Mouse (Mus musculus) T-helper 17 cell (primary cell): ENCODE data around the gene Aif1l.

Source experiments
- in situ Hi-C, 2 experiments: fragments of 300-600 bp; cut with MboI, MseI; formaldehyde crosslinking; loops; 1 replicate in 1 of 2; 2 replicates in 1 of 2; pipeline ENCODE4 v1.15.1; 2025; ENCODE audit warnings: high pct_unique_total_duplicates in 2 of 2

Aif1l gene

DNA sequence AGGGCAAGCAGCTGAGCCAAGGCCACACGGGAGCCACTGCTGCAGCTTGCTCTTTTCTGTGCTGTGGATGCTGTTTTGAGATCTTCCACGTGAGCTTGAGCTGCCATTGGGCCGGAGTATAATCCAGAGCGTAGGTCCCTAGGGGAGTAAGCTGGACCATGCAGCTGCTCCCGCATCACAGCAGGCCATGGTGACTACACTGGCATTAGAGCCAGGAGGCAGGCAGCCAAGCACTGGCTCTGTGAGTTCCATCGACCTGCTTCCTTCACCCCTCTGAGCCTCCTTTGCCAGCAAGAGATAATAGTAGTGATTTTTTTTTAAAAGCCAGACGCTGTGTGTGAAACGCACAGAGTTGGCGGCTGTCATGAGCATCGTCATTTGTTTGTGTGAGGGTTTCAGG lies 2.3 kb downstream of the Aif1l start:
- in situ Hi-C loops = loop anchor here (5.0 kb wide), 2 partner anchors 85 to 180 kb away; no protein-coding TSS in a partner anchor

DNA sequence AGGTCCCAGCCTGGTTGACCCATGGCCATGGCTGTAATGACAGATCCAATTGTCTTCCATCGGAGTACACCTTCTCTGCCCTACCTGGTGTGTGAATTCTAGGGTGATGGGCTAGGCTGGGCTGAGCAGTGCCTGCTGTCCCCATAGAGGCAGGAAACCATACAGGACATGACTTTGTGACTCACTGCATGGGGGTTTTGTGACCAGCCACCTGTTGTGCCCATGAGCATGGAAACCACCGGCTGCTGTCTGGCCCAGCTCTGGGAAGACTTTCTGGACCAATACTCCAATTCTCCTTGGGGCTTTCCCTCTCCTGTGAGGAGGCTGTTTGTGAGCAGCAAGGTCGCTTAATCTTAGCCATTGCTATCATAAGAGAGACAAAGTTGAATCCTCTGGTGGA lies 2.8 kb downstream of the Aif1l start:
- in situ Hi-C loops = loop anchor here (5.0 kb wide), 2 partner anchors 85 to 180 kb away; no protein-coding TSS in a partner anchor

DNA sequence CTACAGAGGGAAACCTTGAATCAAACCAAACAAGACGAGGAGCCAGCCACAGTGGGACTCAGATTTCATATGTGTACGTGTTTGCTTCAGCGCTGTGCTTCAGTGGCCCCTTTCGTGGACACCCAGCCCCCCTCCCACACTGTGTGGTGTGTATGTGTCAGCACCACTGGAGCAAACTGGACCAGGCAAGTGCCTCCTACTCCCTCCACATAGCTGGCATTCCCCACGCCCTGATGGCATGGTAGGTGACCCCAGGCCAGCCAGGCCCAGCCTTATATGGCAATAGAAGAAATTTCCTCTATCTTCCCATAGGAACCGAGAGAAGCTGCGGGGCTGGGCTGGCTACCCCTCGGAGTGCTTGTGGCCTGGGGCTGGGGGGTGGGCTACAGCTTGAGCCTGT lies 3.7 kb downstream of the Aif1l start:
- in situ Hi-C loops = loop anchor here (5.0 kb wide), 2 partner anchors 86 to 179 kb away; no protein-coding TSS in a partner anchor

DNA sequence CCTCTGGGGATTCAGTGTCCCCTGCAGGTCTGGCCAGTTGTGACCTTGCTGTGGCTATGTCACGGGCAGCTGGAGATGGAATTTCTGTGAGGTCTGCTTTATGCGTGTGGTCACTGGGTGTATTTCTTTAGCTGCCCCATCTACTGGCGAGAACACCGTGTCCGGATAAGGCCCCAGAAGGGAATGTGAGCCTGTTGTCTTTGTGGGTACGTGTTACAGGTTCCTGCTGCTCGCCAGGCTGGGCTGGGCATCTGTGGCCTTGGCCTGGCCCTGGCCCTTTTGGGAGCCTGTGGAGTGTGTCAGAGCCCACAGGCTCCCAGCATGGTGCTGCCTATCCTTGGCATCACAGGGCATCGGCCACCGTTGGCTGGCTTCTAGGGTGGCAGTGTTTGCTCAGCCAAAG lies 4.8 kb downstream of the Aif1l start:
- in situ Hi-C loops = loop anchor here (5.0 kb wide), 2 partner anchors 87 to 178 kb away; no protein-coding TSS in a partner anchor

DNA sequence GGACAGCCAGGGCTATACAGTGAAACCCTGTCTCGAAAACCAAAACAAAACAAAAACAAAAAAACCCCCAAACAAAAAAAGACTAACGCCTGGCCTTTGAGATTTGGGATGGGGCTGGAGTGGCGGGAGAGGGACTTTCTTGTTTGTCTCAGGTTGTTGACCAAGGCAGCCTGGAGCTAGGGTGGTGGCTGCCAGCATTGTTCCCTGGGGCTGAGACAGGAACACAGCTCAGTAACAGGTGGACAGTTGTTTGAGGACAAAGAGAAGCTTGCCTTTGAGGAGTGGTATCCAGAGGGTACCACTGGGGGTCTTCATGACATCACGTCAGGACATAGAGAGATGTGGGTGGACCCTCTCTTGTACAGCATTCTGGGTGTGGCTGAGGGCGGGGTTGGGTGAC lies 5.7 kb downstream of the Aif1l start:
- in situ Hi-C loops = no loop called here

DNA sequence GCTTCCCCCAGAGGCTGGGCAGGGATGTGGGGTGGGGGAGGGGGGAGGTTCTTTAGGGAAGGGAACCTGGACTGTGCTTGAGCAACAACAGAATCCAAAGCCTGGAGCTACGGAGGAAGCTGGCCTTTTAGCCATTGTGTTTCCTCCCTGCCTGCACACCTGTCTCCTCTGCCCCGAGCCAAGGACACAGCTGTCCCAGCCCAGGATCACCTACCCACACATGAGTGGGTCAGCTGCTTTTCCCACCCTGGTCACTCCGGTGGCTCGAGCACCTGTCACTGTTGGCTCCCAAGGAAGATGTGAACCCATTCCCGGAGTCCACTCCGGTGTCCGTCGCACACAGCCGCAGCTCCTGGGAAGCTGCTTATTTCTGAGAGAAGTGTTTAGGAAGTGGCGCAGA lies 7.3 kb downstream of the Aif1l start:
- in situ Hi-C loops = no loop called here

DNA sequence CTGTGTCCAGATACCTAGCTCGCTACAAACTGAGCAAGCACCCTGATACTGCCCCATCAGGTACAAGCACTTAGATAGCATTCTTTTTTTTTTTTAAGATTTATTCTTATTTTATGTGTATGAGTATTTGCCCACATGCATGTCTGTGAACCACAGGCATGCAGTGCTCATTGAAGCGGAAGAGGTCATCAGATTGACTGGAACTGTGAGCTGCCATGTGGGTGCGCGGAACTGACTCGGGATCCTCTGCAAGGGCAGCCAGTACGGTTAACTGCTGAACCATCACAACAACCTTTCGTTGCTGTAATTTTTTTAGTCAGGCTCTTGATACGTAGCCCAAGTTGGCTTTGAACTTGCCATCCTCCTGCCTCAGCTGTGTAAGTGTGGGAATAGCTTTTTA lies 11.0 kb downstream of the Aif1l start:
- in situ Hi-C loops = no loop called here

DNA sequence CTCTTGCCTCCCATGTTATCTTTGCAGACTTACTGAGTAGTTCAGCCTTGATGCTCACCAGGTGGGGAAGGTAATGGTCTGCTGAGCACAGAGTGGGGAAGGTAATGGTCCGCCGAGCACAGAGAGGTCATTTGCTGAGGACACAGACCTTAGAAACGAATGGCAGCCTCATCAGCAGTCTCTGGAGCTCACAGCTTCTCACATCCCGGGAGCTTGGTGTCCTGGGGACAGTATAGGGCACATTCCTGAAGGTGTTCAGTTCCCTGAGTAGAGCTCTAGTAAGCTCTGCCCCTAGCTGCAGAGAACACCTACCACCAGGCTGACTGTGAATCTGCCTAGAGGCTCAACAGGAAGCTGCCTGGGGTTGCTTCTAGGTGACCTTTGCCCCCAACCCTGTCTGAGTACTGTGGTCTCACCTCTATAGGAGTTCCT lies 11.9 kb downstream of the Aif1l start:
- in situ Hi-C loops = no loop called here

DNA sequence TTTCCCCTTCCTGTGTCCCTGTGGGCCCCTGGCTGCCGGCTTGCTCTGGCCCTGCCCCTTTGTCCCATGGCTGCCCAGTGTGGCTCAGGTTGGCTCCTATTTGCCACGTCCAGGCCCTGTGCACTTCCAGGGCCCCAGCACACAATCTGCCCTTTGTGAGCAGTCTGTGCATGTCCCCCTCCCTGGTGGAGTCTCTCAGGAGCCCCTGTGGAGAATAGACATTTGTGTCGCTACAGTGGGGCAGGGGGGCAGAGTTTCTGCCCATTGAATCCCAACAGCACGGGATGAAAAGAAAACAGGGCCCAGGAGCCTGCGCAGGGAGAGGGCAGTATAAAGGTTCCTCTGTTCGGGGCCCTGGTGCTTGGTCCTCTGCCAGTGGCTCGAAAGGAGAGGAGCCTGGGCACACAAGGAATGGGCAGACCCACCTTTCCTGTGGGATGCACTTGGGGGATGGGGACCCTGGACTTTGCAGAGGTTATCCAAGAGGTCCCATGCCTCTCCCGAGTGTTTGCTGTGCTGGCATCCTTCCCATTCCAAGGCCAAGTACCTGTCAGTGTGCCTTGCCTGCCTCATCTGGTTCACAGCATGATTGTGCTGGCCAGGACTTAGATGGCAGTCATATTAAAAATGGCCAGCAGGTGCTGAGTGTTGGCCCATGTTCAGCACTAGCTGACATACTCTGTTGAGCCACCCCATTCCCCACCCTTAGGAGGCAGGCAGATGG lies 12.7 kb downstream of the Aif1l start:
- in situ Hi-C loops = no loop called here

DNA sequence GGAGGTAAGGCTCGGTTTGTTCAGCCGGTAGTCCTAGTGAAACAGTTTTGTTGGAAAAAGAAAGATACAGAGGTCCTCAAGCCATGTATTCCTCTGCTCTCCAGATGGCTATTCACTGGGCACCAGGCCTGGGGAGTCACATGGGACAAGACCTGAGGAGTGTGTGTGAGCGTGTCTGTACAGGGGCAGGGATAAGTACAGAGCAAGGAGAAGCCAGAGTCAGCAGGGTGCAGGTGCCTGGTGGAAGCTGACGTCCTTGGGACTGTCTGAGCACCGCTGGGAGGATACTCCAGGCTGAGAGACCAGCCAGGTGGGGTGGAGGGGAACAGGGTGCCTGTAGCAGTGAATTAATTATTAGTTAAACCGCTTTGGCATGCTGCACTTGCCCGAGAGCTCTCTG lies 13.6 kb downstream of the Aif1l start:
- in situ Hi-C loops = no loop called here

DNA sequence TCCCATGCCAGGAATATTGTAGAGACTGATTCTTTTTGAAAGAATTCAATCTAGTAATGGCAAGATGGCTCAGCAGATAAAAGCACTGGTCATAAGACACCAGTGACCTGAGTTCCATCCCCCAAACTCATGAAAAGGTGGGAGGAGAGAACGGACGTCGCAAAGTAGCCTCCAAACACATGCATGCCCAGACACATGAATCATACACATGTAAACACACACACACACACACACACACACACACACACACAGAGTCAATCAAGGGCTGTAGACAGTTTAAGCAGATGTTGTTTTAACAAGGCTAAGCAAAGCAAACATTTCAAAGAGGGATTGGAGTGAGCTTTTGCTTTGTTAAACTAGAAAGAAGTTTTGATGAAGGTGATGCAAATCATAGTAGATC lies 14.3 kb downstream of the Aif1l start:
- in situ Hi-C loops = no loop called here

DNA sequence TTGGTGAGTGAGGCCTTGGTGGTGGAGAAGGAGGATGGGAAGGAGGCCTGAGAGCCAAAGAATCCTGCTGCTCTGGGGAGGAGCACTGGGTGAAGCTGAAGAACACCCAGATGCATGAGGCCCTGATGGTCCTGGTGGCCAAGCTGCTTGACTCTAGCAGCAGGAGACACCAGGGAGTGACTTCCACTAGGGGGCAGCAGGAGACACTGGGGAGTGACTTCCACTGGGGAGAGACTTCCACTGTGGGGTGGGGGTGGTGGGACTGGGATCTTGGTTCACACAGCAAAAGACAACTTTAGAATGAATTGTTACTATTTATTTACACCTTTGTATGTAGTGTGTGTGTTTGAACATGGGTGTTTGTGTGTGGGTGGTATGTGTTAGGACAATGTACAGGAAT lies 15.2 kb downstream of the Aif1l start:
- in situ Hi-C loops = no loop called here

DNA sequence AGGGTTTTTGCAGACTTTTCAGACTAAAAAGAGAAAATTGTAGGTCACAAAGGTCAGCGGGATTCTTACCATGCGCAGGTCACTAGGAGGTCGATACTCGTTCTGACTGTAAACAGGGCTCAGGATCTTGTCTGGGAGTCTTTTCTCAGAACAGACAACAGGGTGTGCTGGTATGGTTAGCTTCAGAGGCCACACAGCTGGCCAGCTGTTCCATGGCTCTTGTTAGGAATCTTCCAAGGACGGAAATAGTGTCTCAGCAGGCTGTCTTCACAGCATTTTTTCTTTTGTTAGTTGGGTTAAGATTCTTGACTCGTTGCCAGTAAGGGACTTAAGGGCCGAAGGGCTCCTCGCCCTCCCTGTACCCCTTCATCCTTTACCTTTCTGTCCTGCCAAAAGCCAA lies 16.9 kb downstream of the Aif1l start:
- in situ Hi-C loops = no loop called here

DNA sequence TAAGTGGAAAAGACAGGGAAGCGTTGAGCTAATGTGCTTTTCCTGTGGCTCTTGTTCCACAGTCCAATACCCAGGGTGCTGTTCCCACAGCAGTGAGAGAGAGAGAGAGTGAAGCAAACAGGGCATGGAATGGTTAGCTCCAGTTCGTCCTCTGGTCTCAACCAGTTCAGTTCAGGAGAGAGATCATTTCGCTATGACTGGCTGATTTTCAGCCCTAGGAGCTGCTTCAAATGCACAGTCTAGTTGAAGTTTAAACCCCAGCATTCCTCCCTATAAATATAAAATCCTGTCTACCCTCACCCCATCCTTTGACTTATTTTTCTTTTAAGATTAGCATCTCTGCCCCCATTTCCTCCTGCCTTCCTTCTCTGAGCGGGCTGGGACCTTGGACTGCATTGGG lies 22.6 kb downstream of the Aif1l start:
- in situ Hi-C loops = no loop called here

DNA sequence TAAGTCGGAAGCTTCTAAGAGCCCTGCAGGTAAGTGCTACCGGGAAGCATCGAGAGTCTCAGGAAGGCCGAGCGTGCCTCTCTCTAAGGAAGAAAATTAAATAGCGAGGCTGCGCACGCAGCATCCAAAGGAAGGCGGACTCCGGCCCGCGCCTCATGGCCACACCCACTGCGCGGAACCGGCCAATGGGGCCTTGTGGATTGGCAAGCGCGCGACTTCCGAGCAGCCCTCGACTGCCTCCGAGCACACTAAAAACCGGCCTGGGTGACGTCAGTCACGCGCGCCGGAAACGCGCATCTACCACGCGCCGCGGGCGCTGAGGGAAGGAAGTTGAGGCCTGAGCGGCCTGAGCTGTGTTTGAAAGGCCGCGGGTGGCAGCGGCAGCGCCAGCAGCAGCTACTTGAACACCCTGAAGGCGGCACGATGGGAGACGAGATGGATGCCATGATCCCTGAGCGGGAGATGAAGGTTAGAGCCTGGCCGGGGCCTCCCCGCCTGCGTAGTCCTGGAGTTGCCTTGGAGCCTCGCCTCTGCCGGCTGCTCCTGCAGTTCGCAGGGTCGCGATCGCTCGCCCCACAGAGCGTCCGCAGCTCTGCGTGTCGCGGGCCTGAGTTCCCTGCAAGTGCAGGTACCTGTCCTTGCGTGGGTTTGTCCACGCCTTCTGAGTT lies 24.3 kb downstream of the Aif1l start, which contains the start of gene Nup214:
Nup214 (plus strand) TSS at position 296 of the 668 bp plus-strand sequence.
- in situ Hi-C loops = no loop called here

DNA sequence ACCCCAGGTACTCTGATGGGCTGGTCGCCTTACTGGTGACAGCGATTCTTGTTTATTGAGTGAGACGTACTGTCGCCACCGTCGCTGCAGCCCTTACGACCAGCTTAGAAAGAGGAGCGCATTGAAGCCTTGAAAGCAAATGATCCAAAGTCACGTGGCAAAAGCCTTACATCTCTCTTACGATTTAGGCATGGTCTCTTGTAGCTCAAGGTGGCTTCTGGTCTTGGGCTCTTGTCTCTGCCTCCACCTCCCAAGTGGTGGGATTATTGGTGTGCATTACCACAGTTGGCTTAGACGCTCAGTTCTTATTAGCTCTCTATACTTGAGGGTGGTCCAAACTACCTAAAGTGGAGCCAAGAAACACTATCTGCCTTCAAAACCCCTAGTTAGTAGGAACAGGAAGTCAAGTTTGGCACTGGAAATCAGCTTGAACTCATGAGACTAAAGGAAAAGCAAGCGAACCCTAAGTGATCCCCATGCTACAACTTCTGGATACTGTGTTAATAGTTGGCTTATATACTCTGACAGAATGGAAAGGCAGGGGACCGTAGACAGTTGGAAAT lies 25.0 kb downstream of the Aif1l start:
- in situ Hi-C loops = no loop called here

DNA sequence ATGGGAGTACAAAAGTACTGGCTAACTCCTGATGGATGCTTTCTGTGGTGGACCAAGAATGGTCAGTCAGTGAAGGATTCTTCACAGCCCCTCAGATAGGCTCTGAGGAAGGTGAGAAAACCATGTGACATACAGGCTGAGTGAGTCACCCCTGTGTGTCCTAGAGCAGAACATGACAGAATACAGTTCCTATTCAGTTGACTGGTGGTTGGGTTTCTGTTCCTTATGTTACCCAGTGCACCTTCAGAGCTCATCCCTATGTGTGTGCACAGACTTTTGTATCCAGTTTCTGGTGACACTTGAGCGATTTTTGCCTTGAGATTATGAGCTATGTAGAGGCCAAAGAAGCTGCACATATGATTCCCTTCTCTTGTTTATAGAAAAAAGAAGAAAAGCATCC lies 37.8 kb downstream of the Aif1l start:
- in situ Hi-C loops = no loop called here

DNA sequence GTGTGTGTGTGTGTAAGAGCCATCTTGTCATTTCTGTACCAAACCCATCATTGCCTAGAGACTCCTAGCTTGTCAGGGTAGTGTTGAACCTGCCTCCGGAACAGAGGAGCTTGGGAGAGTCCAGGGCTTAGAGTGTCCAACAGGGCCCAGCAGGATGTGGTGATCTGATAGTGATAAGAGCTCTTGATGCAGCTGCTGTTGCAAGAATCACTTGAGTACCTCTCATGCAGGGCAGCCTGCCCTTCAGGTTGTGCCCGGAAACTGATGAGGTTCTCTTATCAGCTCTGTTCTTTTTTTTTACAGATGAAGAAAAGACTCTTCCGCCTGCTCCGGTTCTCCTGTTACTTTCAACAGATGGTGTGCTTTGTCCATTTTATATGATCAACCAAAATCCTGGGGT lies 41.0 kb downstream of the Aif1l start:
- in situ Hi-C loops = no loop called here

DNA sequence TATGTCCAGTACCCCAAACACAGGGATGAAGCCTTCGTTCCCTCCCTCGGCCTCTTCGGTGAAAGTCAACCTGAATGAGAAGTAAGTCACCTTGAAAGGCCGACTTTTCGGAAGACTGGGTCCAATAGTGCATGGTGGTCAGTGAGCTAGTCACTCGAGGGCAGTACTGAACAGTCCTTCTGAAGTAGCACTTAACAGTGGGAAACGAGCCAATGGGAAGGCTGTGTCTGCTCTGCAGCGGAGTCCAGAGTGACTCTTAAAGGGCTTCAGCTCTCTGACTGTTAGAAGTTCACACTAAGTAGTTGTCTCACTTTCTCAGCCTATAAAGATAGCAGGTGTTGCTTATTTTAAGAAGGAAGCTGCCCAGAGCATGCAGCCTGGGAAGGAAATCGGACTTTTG lies 45.0 kb downstream of the Aif1l start:
- in situ Hi-C loops = no loop called here

DNA sequence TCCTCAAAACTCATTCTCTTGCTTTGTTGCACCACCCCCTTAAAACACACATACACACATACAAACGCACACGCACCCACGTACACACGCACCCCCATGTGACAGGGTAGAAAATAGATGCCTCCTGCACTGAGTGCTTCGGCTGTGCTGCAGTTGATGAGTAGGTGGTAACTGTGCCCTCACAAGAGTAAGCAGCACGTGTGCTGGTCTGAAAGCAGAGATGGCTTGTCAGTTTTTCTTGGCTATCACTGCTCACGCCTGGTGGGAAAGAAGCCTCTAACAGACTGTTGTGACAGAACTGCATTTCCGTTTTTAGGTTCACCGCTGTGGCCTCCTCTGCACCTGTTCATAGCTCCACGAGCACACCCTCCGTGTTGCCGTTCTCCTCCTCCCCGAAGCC lies 46.1 kb downstream of the Aif1l start:
- in situ Hi-C loops = no loop called here

DNA sequence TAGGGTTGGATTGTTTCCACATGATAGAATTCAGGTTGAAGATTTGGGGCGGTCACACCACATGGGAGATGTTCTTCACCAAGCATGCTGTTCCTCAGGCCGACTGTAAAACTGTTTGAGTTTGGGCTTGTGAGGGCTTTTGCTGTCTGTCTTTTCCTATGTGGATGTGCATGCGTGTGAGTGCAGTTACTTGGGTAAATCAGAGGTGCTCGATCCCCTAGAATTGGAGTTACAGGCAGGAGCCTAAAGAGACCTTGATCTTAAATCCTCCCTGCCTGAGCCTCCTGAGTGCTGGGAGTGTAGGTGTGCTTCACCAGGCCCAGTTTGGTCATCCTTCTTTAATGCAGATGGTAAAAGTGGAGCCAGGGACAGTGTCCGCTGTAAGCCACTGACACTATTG lies 47.6 kb downstream of the Aif1l start:
- in situ Hi-C loops = no loop called here

DNA sequence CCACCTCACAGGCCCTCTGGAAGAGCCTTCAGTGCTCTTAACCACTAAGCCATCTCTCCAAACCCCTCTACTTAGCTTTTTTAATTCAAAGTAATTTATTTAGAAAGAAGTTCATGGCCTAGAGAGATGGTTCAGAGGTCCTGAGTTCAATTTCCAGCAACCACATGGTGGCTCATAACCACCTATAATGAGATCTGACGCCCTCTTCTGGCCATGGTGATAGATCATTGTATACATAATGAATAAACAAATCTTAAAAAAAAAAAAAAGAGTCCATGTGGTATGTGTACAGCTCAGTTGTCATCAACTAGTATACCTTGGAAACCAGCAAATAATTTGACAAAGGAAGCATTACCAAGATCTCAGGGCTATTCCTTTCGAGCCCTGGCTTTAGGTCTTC lies 48.5 kb downstream of the Aif1l start:
- in situ Hi-C loops = no loop called here

DNA sequence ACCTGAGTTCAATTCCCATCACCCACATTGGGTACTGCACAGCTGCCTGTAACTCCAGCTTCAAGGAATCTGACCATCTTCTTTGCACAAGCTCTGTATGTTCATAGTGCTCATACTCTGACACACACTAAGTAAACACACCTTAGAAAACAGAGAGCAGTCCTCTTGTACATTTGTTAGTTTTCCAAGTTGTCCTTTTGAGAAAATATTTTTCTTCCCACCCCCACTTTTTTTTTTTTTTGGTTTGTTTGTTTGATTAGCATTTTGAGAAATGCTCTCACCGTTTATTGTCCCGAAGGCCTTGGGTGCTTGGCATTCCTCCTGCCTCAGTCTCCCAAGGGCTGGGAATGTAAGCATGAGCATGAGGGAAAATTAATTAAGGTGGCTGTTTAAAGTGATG lies 58.4 kb downstream of the Aif1l start:
- in situ Hi-C loops = no loop called here
